Mouse (Mus musculus): ENCODE data around the gene Map3k4.

The Map3k4 gene

GRCm38 (mm10) chr17:12216224-12216623, 102.4 kb downstream of the Map3k4 start:
- no peak for DNase-seq

- DNase-seq, result no peak
These were observed 105.2 kb downstream of the Map3k4 start for GRCm38 (mm10) chr17:12213430-12213829.

- no peak for DNase-seq
These were observed 106.3 kb downstream of the Map3k4 start for GRCm38 (mm10) chr17:12212341-12212740.

GRCm38 (mm10) chr17:12211890-12212289, 106.7 kb downstream of the Map3k4 start:
- DNase-seq, result no peak

GRCm38 (mm10) chr17:12210544-12211132, 108.0 kb downstream of the Map3k4 start:
- DNase-seq, result peak; percentile 55

- no peak for DNase-seq
These were observed 109.1 kb downstream of the Map3k4 start for GRCm38 (mm10) chr17:12209481-12209880.

GRCm38 (mm10) chr17:12207022-12207548, 111.5 kb downstream of the Map3k4 start:
- DNase-seq, result no peak

- no peak for DNase-seq
These were observed 112.3 kb downstream of the Map3k4 start for GRCm38 (mm10) chr17:12206248-12206647.

GRCm38 (mm10) chr17:12205694-12206075, 112.9 kb downstream of the Map3k4 start:
- DNase-seq, result no peak

- DNase-seq, result no peak
These were observed 113.4 kb downstream of the Map3k4 start for GRCm38 (mm10) chr17:12205015-12205693.

- DNase-seq, result no peak
These were observed 113.9 kb downstream of the Map3k4 start for GRCm38 (mm10) chr17:12204689-12205014.

- DNase-seq, result no peak
These were observed 114.3 kb downstream of the Map3k4 start for GRCm38 (mm10) chr17:12204246-12204645.

- DNase-seq, result no peak
These were observed 115.1 kb downstream of the Map3k4 start for GRCm38 (mm10) chr17:12203414-12203897.

- no peak for DNase-seq
These were observed 117.5 kb downstream of the Map3k4 start for GRCm38 (mm10) chr17:12201086-12201485.

GRCm38 (mm10) chr17:12199933-12200332, 118.7 kb downstream of the Map3k4 start:
- DNase-seq, result no peak

- DNase-seq, result no peak
These were observed 123.0 kb downstream of the Map3k4 start for GRCm38 (mm10) chr17:12195604-12196003.

GRCm38 (mm10) chr17:12195137-12195536, 123.5 kb downstream of the Map3k4 start:
- DNase-seq, result no peak

- DNase-seq, result no peak
These were observed 130.8 kb downstream of the Map3k4 start for GRCm38 (mm10) chr17:12187782-12188181.

GRCm38 (mm10) chr17:12186341-12186740, 132.3 kb downstream of the Map3k4 start:
- no peak for DNase-seq

GRCm38 (mm10) chr17:12185855-12186254, 132.7 kb downstream of the Map3k4 start:
- DNase-seq, result no peak

GRCm38 (mm10) chr17:12184283-12184682, 134.3 kb downstream of the Map3k4 start:
- DNase-seq, result no peak

- no peak for DNase-seq
These were observed 135.7 kb downstream of the Map3k4 start for GRCm38 (mm10) chr17:12182702-12183485.

- no peak for DNase-seq
These were observed 138.8 kb downstream of the Map3k4 start for GRCm38 (mm10) chr17:12179766-12180165.

GRCm38 (mm10) chr17:12179339-12179738, 139.3 kb downstream of the Map3k4 start:
- DNase-seq, result no peak

All from kidney, adult 11 months (tissue).